Mouse (Mus musculus) thymus, postnatal 36 days (tissue): ENCODE results near the gene Mmp24.

Source experiments
- DNase-seq, 2 experiments: peaks; one replicate each; pipeline ENCODE4 v3.0.0; 2022; ENCODE audit warnings: mixed read lengths in 2 of 2

The Mmp24 gene

DNA sequence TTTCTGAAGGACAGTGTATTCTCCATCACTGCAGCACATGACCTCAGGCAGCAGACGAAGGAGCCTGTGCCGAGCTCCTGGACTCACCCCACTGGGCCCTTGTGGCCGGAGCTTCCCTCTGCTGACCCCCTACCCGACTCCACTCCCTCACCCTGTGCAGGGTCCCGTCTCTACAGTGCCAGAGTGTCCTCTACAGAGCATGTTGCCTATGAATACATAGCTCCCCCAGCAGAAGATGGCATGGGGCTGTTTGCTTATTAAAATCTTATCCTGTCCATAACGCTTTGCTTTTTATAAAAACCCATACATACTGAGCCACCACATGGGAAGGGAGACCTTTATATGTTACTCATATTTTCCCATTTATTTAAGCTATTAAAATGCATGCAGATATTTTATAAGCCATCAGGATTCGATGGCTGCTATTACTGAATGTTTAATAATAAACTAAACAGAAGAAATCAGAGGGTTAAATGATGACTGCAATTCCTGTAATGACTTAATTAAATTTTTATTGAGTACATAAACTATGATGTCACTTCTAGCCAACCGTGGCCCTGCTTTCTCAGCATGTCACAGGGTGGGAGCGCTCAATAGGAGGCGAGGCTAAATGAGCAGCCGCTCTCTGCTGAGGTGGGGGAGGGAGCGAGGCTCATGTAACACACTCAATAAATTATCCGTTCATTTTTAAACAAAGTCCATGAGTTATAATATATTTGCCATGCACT is 87.6 kb downstream of the Mmp24 start:
- no peak for DNase-seq

DNA sequence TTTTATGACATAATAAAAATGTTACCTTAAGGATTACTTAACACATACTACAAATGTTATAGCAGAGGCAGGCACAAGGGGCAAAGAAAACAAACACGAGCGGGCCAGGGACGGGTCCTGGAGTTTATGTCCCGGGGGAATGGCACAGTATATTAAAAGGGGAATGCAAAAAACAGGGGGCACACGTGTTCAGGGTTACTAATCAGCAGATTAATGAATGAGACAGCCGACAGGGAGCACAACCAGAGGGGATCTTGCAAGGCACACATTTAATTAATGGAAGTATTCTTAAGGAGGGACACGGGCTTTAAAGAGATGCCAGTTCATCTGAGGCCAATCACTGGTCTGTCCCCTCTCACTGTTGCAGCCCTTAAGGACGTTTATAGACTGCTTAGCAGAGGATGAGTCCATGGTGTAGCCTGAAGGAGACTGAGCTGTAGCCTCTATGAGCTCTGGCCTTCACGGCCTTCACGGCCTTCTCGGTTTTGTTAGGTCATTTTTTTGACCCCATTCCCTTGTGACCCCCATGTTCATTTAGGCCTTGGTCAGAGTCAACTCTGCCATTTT is 88.2 kb downstream of the Mmp24 start:
- DNase-seq: no peak
